Mouse (Mus musculus): ENCODE measurements at regions not wholly inside any gene's neighbourhood (a gene's known extent, or its start where the extent isn't known, plus 50 kb on each side); places are given as distances from the start of the nearest gene placed in this dataset.

DNA sequence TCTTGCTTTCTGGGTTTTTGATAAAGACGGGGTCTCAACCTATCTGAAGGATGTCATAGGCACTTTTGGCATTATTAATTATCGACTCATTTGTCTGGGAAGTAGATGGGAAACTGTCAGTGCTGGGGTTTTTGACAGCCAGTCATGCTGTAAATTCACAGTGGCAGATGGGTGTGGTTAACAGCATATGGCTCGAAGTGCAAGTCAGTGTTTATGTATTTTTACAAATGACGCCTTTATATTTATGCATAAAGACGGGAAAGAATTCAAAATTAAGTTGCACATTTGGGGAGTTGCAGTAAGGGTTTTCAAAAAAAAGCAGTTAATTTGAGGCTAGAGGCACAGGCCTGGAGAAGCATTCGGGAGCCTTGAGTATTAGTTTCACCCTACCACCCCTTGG lies 206.8 kb upstream of the Cdh5 start:
- Histone ChIP-seq H3K36me3 (ENCODE audit: control insufficient read depth, insufficient read depth) (no peaks in the 10 kb centered on the region), H3K27me3 (ENCODE audit: control insufficient read depth, insufficient read depth, insufficient read length) (no peaks in the 10 kb centered on the region), H3K4me2 (ENCODE audit: low read depth) (no peak overlapping the region), H3ac (ENCODE audit: control insufficient read depth, insufficient read length) (no peak overlapping the region), H3K79me2 (ENCODE audit: control insufficient read depth, insufficient read depth) (no peaks in the 10 kb centered on the region), H3K4me3 (no peak overlapping the region)
- TF ChIP-seq CEBPB (IDR thresholded peaks at IDR 0.05; ENCODE audit: insufficient read depth, poor library complexity, severe bottlenecking) (no peak), MAX (IDR thresholded peaks at IDR 0.05; ENCODE audit: low read depth) (no peak), POLR2AphosphoS2 (IDR thresholded peaks at IDR 0.05; ENCODE audit: insufficient read length, low read depth) (no peak), TCF3 (IDR thresholded peaks at IDR 0.05; ENCODE audit: insufficient read length, low read depth) (no peak), SRF (IDR thresholded peaks at IDR 0.05; ENCODE audit: control insufficient read depth, insufficient read length, low read depth) (no peak), E2F4 (IDR thresholded peaks at IDR 0.05; ENCODE audit: insufficient read depth) (no peak), REST (IDR thresholded peaks at IDR 0.05; ENCODE audit: insufficient read depth, insufficient read length) (no peak), USF1 (IDR thresholded peaks at IDR 0.05; ENCODE audit: low read depth) (no peak), TCF12 (IDR thresholded peaks at IDR 0.05; ENCODE audit: insufficient read depth, poor library complexity, severe bottlenecking) (no peak), POLR2A (IDR thresholded peaks at IDR 0.05; ENCODE audit: insufficient read length, low read depth) (no peak), MYOD1 (IDR thresholded peaks at IDR 0.05; ENCODE audit: control insufficient read depth in 1 of 3, insufficient read length in 2 of 3, low read depth in 2 of 3) (no peak), MYOG (IDR thresholded peaks at IDR 0.05; ENCODE audit: control insufficient read depth in 1 of 3, insufficient read depth in 1 of 3, insufficient read length in 2 of 3, low read depth in 2 of 3) (no peak)

DNA sequence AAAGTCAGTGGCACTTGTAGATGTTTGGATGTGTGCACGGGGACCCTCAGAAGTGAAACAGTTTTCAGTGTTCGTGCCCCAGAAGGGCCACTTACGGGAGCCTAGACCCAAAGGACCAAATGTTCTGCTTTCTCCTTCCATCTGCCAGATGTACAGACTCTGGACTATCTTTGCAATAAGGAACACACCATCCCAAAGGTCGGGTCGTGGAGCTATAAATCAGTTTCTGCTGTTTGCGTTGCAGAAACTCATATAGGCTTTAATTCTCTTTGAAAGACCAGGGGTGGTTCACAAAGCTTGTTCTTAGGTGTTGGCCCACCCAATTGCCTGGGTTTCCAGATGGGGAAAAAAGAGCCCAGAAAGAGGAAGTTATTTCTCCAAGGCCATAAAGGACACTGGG lies 206.3 kb upstream of the Cdh5 start:
- Histone ChIP-seq H3K36me3 (ENCODE audit: control insufficient read depth, insufficient read depth) (no peaks in the 10 kb centered on the region), H3K27me3 (ENCODE audit: control insufficient read depth, insufficient read depth, insufficient read length) (no peaks in the 10 kb centered on the region), H3K79me2 (ENCODE audit: control insufficient read depth, insufficient read depth) (no peaks in the 10 kb centered on the region), H3ac (ENCODE audit: control insufficient read depth, insufficient read length) (no peak overlapping the region), H3K4me2 (ENCODE audit: low read depth) (no peak overlapping the region), H3K4me3 (no peak overlapping the region)
- TF ChIP-seq POLR2AphosphoS2 (IDR thresholded peaks at IDR 0.05; ENCODE audit: insufficient read length, low read depth) (no peak), MYOD1 (IDR thresholded peaks at IDR 0.05; ENCODE audit: control insufficient read depth in 1 of 3, insufficient read length in 2 of 3, low read depth in 2 of 3) (no peak), CEBPB (IDR thresholded peaks at IDR 0.05; ENCODE audit: insufficient read depth, poor library complexity, severe bottlenecking) (no peak), SRF (IDR thresholded peaks at IDR 0.05; ENCODE audit: control insufficient read depth, insufficient read length, low read depth) (no peak), MYOG (IDR thresholded peaks at IDR 0.05; ENCODE audit: control insufficient read depth in 1 of 3, insufficient read depth in 1 of 3, insufficient read length in 2 of 3, low read depth in 2 of 3) (no peak), REST (IDR thresholded peaks at IDR 0.05; ENCODE audit: insufficient read depth, insufficient read length) (no peak), MAX (IDR thresholded peaks at IDR 0.05; ENCODE audit: low read depth) (no peak), USF1 (IDR thresholded peaks at IDR 0.05; ENCODE audit: low read depth) (no peak), TCF12 (IDR thresholded peaks at IDR 0.05; ENCODE audit: insufficient read depth, poor library complexity, severe bottlenecking) (no peak), TCF3 (IDR thresholded peaks at IDR 0.05; ENCODE audit: insufficient read length, low read depth) (no peak), E2F4 (IDR thresholded peaks at IDR 0.05; ENCODE audit: insufficient read depth) (no peak), POLR2A (IDR thresholded peaks at IDR 0.05; ENCODE audit: insufficient read length, low read depth) (no peak)

DNA sequence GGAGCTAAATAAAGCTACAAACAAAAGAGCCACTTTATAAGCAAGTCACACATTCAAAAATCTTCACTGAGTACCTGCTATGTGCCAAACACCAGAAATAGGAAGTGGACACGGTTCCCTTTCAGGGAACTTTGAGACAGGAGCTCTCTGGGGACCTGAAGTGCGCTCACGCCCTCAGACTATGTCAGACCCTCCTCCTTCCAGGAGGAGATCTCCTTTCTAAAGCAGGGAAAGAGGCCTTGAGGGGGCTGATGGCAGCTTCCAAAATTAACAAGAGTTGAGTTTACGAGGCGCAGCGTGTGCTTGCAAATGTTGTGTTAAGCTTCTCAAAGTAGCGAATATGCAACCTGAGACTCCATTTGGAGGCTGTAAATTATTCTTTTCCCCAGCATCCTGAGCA lies 204.0 kb upstream of the Cdh5 start:
- TF ChIP-seq TCF12 (IDR thresholded peaks at IDR 0.05; ENCODE audit: insufficient read depth, poor library complexity, severe bottlenecking) (no peak), TCF3 (IDR thresholded peaks at IDR 0.05; ENCODE audit: insufficient read length, low read depth) (no peak), SRF (IDR thresholded peaks at IDR 0.05; ENCODE audit: control insufficient read depth, insufficient read length, low read depth) (no peak), CEBPB (IDR thresholded peaks at IDR 0.05; ENCODE audit: insufficient read depth, poor library complexity, severe bottlenecking) (no peak)
- Histone ChIP-seq H3K4me3 (no peak overlapping the region), H3ac (ENCODE audit: control insufficient read depth, insufficient read length) (no peak overlapping the region), H3K79me2 (ENCODE audit: control insufficient read depth, insufficient read depth) (no peaks in the 10 kb centered on the region), H3K36me3 (ENCODE audit: control insufficient read depth, insufficient read depth) (no peaks in the 10 kb centered on the region), H3K4me2 (ENCODE audit: low read depth) (no peak overlapping the region), H3K27me3 (ENCODE audit: control insufficient read depth, insufficient read depth, insufficient read length) (no peaks in the 10 kb centered on the region)

GRCm38 (mm10) chr8:103902516-103902915 lies 198.9 kb upstream of the Cdh5 start:
- no peaks in the 10 kb centered on the region for H3K36me3 ChIP-seq (ENCODE audit: control insufficient read depth, insufficient read depth)
- H3K79me2 ChIP-seq (ENCODE audit: control insufficient read depth, insufficient read depth) = no peaks in the 10 kb centered on the region
- no peaks in the 10 kb centered on the region for H3K27me3 ChIP-seq (ENCODE audit: control insufficient read depth, insufficient read depth, insufficient read length)
- H3K4me3 ChIP-seq = no peak overlapping the region
- no peak overlapping the region for H3K4me2 ChIP-seq (ENCODE audit: low read depth)
- TF ChIP-seq SRF (IDR thresholded peaks at IDR 0.05; ENCODE audit: control insufficient read depth, insufficient read length, low read depth) (no peak), E2F4 (IDR thresholded peaks at IDR 0.05; ENCODE audit: insufficient read depth) (no peak), POLR2A (IDR thresholded peaks at IDR 0.05; ENCODE audit: insufficient read length, low read depth) (no peak), MYOG (IDR thresholded peaks at IDR 0.05; ENCODE audit: control insufficient read depth in 1 of 3, insufficient read depth in 1 of 3, insufficient read length in 2 of 3, low read depth in 2 of 3) (no peak), USF1 (IDR thresholded peaks at IDR 0.05; ENCODE audit: low read depth) (no peak), REST (IDR thresholded peaks at IDR 0.05; ENCODE audit: insufficient read depth, insufficient read length) (no peak), TCF3 (IDR thresholded peaks at IDR 0.05; ENCODE audit: insufficient read length, low read depth) (no peak), POLR2AphosphoS2 (IDR thresholded peaks at IDR 0.05; ENCODE audit: insufficient read length, low read depth) (no peak), CEBPB (IDR thresholded peaks at IDR 0.05; ENCODE audit: insufficient read depth, poor library complexity, severe bottlenecking) (no peak), MAX (IDR thresholded peaks at IDR 0.05; ENCODE audit: low read depth) (no peak), TCF12 (IDR thresholded peaks at IDR 0.05; ENCODE audit: insufficient read depth, poor library complexity, severe bottlenecking) (no peak), MYOD1 (IDR thresholded peaks at IDR 0.05; ENCODE audit: control insufficient read depth in 1 of 3, insufficient read length in 2 of 3, low read depth in 2 of 3) (no peak)
- no peak overlapping the region for H3ac ChIP-seq (ENCODE audit: control insufficient read depth, insufficient read length)

DNA sequence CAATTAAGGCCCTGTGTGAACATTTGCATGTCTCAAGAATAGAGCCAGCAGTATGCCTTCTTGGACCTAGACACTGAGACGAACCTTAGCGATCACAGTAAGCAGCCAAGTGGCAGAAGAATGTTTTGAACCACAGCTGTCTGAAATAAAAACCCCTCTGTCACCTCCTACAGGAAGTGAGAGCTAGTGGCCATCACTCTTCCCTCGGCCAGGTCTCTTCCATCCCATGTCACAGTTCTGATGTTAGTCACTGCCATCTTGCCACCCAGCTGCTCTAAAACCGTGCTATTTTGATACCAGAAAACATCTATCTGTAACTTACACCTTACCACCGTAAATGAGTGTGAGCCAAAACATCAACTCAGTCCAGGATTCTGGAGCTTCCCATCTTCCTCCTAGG lies 197.8 kb upstream of the Cdh5 start:
- H3K79me2 ChIP-seq (ENCODE audit: control insufficient read depth, insufficient read depth) = no peaks in the 10 kb centered on the region
- no peak overlapping the region for H3K4me2 ChIP-seq (ENCODE audit: low read depth)
- no peak for TF ChIP-seq SRF (IDR thresholded peaks at IDR 0.05; ENCODE audit: control insufficient read depth, insufficient read length, low read depth)
- TF ChIP-seq TCF3 (IDR thresholded peaks at IDR 0.05; ENCODE audit: insufficient read length, low read depth) = no peak
- TF ChIP-seq E2F4 (IDR thresholded peaks at IDR 0.05; ENCODE audit: insufficient read depth) = no peak
- TF ChIP-seq USF1 (IDR thresholded peaks at IDR 0.05; ENCODE audit: low read depth) = no peak
- no peak for TF ChIP-seq POLR2A (IDR thresholded peaks at IDR 0.05; ENCODE audit: insufficient read length, low read depth)
- TF ChIP-seq POLR2AphosphoS2 (IDR thresholded peaks at IDR 0.05; ENCODE audit: insufficient read length, low read depth) = no peak
- TF ChIP-seq MYOG (IDR thresholded peaks at IDR 0.05; ENCODE audit: control insufficient read depth in 1 of 3, insufficient read depth in 1 of 3, insufficient read length in 2 of 3, low read depth in 2 of 3) = no peak
- no peak for TF ChIP-seq CEBPB (IDR thresholded peaks at IDR 0.05; ENCODE audit: insufficient read depth, poor library complexity, severe bottlenecking)
- no peak for TF ChIP-seq MYOD1 (IDR thresholded peaks at IDR 0.05; ENCODE audit: control insufficient read depth in 1 of 3, insufficient read length in 2 of 3, low read depth in 2 of 3)
- no peak for TF ChIP-seq TCF12 (IDR thresholded peaks at IDR 0.05; ENCODE audit: insufficient read depth, poor library complexity, severe bottlenecking)
- no peak overlapping the region for H3ac ChIP-seq (ENCODE audit: control insufficient read depth, insufficient read length)
- no peaks in the 10 kb centered on the region for H3K27me3 ChIP-seq (ENCODE audit: control insufficient read depth, insufficient read depth, insufficient read length)
- H3K36me3 ChIP-seq (ENCODE audit: control insufficient read depth, insufficient read depth) = no peaks in the 10 kb centered on the region
- H3K4me3 ChIP-seq = no peak overlapping the region

All from myocyte (in vitro differentiated cells).